Mouse (Mus musculus) embryonic facial prominence, embryonic 13.5 days (tissue): Measurements from ENCODE around the gene Oprd1. TPM values are rescaled to one million over a fixed set of nuclear protein-coding genes. Genes with fewer than 3 reads are reported as not detected.

Source experiments
- ATAC-seq: fragments of 200-750 bp; cut with Nextera tagmentation; 2 replicates; pipeline ENCODE4 v1.8.0; 2017; ENCODE audit warnings: low read depth; ENCODE audit not compliant: insufficient number of reproducible peaks, insufficient read depth, low FRiP score, low TSS enrichment
- H3K27ac ChIP-seq: fragments of 300-500 bp; sonication (generic); 2 replicates; pipeline ENCODE4 v1.5.1; 2015; ENCODE audit warnings: moderate library complexity, mild to moderate bottlenecking, inconsistent platforms
- H3K27me3 ChIP-seq: fragments of 300-500 bp; sonication (generic); 2 replicates; pipeline ENCODE4 v1.6.1; 2015; ENCODE audit warnings: mild to moderate bottlenecking, inconsistent platforms
- H3K36me3 ChIP-seq: fragments of 300-500 bp; sonication (generic); 2 replicates; pipeline ENCODE4 v1.6.1; 2015; ENCODE audit warnings: mild to moderate bottlenecking, inconsistent platforms
- H3K4me1 ChIP-seq: fragments of 300-500 bp; sonication (generic); 2 replicates; pipeline ENCODE4 v1.6.1; 2015; ENCODE audit warnings: inconsistent platforms
- H3K4me2 ChIP-seq: fragments of 300-500 bp; sonication (generic); 2 replicates; pipeline ENCODE4 v1.6.1; 2015; ENCODE audit warnings: moderate library complexity, mild to moderate bottlenecking, inconsistent platforms
- H3K4me3 ChIP-seq: fragments of 300-500 bp; sonication (generic); 2 replicates; pipeline ENCODE4 v1.5.1; 2015; ENCODE audit warnings: mild to moderate bottlenecking, inconsistent platforms
- H3K9ac ChIP-seq: fragments of 300-500 bp; sonication (generic); 2 replicates; pipeline ENCODE4 v1.6.1; 2015; ENCODE audit warnings: mild to moderate bottlenecking, inconsistent platforms
- H3K9me3 ChIP-seq: fragments of 300-500 bp; sonication (generic); 2 replicates; pipeline ENCODE4 v1.6.1; 2016; ENCODE audit warnings: inconsistent platforms
- WGBS: fragments of 180-500 bp; shearing (Covaris S2); methylation state at CpG from one replicate; pipeline ENCODE4 v1.1.7; 2015; ENCODE audit warnings: mixed read lengths; 5-methylcytosine and 5-hydroxymethylcytosine counted together
- polyA plus RNA-seq: library from polyadenylated mRNA; unstranded; fragments of >200 nt; fragmentation: Nextera tagmentation; extraction: Ambion mirVana; gene quantifications from 2 replicates; pipeline ENCODE4 v1.2.1, GENCODE M21; 2015

The Oprd1 gene
- polyA plus RNA-seq = 0.50 and 0.55 TPM in 2 replicates

DNA sequence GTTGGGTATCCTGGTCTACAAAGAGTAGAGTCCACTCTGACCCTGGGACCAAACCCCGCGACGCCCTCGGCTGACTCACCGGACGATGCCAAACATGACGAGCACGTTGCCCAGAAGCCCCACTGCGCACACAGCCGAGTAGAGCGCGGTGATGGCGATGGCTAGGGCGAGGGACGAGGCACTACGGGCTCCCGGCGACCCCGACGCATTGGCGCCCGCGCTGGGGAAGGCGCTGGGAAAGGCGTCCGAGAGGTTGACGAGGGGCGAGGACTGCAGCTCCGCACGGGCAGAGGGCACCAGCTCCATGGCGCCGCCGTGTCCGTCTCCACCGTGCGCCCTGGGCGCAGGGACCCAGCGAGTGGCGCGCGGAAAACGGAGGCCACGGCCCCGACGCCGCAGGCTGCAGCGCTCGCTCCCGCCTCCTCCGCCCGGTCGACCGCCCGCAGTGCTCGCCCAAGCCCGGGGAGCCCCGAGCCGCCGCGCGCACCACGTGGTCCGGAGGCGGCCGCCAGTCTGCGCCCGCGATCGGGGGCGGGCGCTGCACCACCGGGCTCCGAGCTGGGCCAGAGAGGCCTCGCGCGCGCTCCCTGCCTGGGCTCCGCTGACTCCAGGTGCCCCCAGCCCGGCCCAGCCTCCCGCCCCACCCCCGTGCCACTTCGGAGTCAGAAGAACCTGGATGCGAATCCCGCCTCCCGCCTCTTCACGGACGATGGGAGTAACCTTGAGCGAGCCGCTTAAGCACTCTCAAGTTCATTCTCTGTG, at the start of gene Oprd1:
Gene Oprd1 (minus strand): TSS at position 407 of the 762 bp plus-strand sequence.
- WGBS = under 1% methylated on average over 86 of the region's 89 CpGs
- Histone ChIP-seq H3K27ac (no peak within 1 kb of the TSS), H3K36me3 (no peaks in the 10 kb centered on the region), H3K4me1 (peaks cover 17% of the 10 kb centered on the region), H3K27me3 (peaks cover 59% of the 10 kb centered on the region), H3K9ac (peak within 1 kb of the TSS; percentile 64), H3K4me3 (peak within 1 kb of the TSS; percentile 56), H3K9me3 (no peaks in the 10 kb centered on the region; the same call in 1 of the 2 replicates), H3K4me2 (peak within 1 kb of the TSS; percentile 93)
- ATAC-seq = peak; percentile 48; the same call in 1 of the 2 replicates

- Histone ChIP-seq H3K4me2 (no peak overlapping the region), H3K9ac (no peak overlapping the region), H3K36me3 (peaks cover 67% of the 10 kb centered on the region), H3K9me3 (no peaks in the 10 kb centered on the region), H3K27ac (no peak overlapping the region), H3K4me1 (no peaks in the 10 kb centered on the region), H3K27me3 (no peaks in the 10 kb centered on the region), H3K4me3 (no peak overlapping the region)
- WGBS = 95% methylated on average over 2 of the region's 2 CpGs
- ATAC-seq = no peak
Observed at GRCm38 (mm10) chr4:132187826-132188401, 43.6 kb upstream of the Oprd1 start.

DNA sequence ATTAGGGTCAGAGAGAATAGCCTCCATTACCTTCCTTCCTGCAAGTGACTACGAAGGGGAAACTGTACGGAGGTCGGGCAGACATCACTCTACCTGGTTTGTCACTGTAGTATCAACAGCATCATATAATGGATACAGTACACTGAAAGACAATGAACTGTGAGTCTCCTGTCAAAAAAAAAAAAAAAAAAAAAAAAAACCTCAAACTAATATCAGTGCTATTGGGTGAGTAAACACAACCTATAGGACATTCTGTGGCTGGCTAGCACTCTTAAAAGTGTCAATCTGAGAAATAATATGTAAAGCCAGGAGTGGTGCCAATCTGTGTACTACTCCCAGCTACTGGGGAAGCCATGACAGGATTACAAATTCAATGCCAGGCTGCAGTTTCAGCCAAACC, 38.9 kb upstream of the Oprd1 start:
- Histone ChIP-seq H3K4me1 (no peaks in the 10 kb centered on the region), H3K9me3 (no peaks in the 10 kb centered on the region), H3K4me2 (no peak overlapping the region), H3K36me3 (peaks cover 52% of the 10 kb centered on the region), H3K27me3 (no peaks in the 10 kb centered on the region), H3K4me3 (no peak overlapping the region), H3K27ac (no peak overlapping the region), H3K9ac (no peak overlapping the region)
- ATAC-seq = no peak
- 92% methylated on average over 3 of the region's 3 CpGs for WGBS

DNA sequence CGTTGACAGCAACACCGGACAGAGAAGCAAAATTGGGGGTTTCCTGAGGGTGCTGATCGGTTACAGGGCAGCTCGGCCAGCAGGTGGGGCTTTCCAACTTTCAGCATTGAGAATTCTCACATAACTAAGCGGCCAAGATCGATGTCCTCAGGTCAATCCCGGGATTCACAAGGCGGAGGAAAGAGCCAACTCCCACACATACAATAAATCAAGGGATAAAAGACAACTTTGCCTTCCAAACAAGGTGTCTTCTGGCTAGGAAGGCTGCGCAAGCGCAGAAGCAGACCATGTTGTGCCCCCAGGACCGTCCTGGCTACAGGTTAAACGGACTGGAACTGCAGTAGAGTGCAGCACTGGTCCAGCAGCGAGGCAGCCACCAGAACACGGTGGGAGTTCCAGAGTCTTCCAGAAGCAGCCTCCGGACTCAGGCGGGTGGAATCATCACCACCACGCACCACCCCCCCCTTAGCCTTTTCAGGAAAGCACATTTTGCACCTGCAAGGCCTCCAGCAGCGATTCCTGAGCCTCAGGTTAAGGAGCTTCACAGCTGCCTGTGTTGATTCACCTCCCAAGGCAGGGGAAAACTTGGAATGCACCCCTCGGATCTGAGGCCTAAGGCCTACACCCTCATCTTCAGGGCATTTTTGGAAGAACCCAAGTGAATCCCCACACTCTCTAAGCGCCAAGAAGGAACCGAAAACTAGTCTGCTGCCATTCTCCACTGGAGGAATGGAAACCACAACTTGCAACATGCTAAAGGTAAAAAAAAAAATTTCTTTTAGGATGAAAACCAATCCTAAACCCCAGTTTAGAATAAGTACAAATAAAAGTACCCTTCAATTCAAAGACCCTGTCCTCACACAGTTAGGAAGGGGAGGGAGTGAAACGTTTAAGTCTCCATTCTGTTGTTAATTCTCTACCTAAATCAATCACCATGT, 37.7 kb upstream of the Oprd1 start:
- H3K36me3 ChIP-seq = peaks cover 48% of the 10 kb centered on the region
- no peaks in the 10 kb centered on the region for H3K4me1 ChIP-seq
- 71% methylated on average over 22 of the region's 22 CpGs for WGBS
- no peaks in the 10 kb centered on the region for H3K9me3 ChIP-seq
- no peak overlapping the region for H3K4me2 ChIP-seq
- H3K27ac ChIP-seq = no peak overlapping the region
- no peak overlapping the region for H3K4me3 ChIP-seq
- no peaks in the 10 kb centered on the region for H3K27me3 ChIP-seq
- no peak overlapping the region for H3K9ac ChIP-seq
- ATAC-seq = no peak

DNA sequence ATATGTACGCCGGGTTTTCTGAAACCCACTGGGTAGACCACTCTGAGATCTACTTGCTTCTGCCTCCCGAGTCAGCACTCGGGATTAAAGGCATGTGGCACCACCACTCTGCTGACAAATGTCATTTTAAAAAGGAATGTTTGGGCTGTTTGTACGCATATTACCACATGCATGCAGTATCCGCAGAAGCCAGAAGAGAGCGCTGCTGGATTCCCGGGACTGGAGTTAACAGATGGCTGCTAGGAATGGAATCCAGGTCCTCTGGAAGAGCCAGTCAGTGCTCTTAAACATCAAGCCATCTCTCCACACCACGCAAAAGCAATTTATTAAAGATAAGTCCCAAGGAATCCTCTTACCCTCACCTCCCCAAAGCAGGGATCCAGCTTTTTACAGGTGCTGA, 36.4 kb upstream of the Oprd1 start:
- no peaks in the 10 kb centered on the region for H3K9me3 ChIP-seq
- no peak overlapping the region for H3K27ac ChIP-seq
- no peaks in the 10 kb centered on the region for H3K4me1 ChIP-seq
- peaks cover 45% of the 10 kb centered on the region for H3K36me3 ChIP-seq
- H3K9ac ChIP-seq = no peak overlapping the region
- no peak for ATAC-seq
- no peaks in the 10 kb centered on the region for H3K27me3 ChIP-seq
- WGBS = 67% methylated on average over 9 of the region's 9 CpGs
- H3K4me2 ChIP-seq = no peak overlapping the region
- no peak overlapping the region for H3K4me3 ChIP-seq

- WGBS = 9% methylated on average over 10 of the region's 10 CpGs
Observed at GRCm38 (mm10) chr4:132178630-132179059, 34.4 kb upstream of the Oprd1 start.

GRCm38 (mm10) chr4:132176474-132176873, 32.2 kb upstream of the Oprd1 start:
- no peaks in the 10 kb centered on the region for H3K9me3 ChIP-seq
- WGBS = 55% methylated on average over 10 of the region's 10 CpGs
- no peak overlapping the region for H3K4me3 ChIP-seq
- no peak for ATAC-seq
- no peak overlapping the region for H3K9ac ChIP-seq
- H3K4me1 ChIP-seq = no peaks in the 10 kb centered on the region
- peaks cover 7% of the 10 kb centered on the region for H3K36me3 ChIP-seq
- no peaks in the 10 kb centered on the region for H3K27me3 ChIP-seq
- H3K4me2 ChIP-seq = no peak overlapping the region
- no peak overlapping the region for H3K27ac ChIP-seq

More at GRCm38 (mm10) chr4:132178630-132179059, 34.4 kb upstream of the Oprd1 start:
- H3K4me1 ChIP-seq = no peaks in the 10 kb centered on the region
- no peak overlapping the region for H3K4me3 ChIP-seq
- no peak overlapping the region for H3K4me2 ChIP-seq
- H3K27ac ChIP-seq = no peak overlapping the region
- ATAC-seq = no peak
- no peaks in the 10 kb centered on the region for H3K27me3 ChIP-seq
- H3K9ac ChIP-seq = no peak overlapping the region
- H3K36me3 ChIP-seq = peaks cover 26% of the 10 kb centered on the region
- no peaks in the 10 kb centered on the region for H3K9me3 ChIP-seq

GRCm38 (mm10) chr4:132170891-132171290, 26.6 kb upstream of the Oprd1 start:
- ATAC-seq = no peak
- Histone ChIP-seq H3K4me1 (peaks cover 10% of the 10 kb centered on the region), H3K36me3 (no peaks in the 10 kb centered on the region), H3K27me3 (no peaks in the 10 kb centered on the region), H3K4me2 (no peak overlapping the region), H3K9ac (peak overlapping the region; percentile 37; the same call in 1 of the 2 replicates), H3K9me3 (0 out of 2 replicates have a peak, but pooled peaks cover 4% of the 10 kb centered on the region), H3K4me3 (no peak overlapping the region), H3K27ac (no peak overlapping the region)
- WGBS = 23% methylated on average over 7 of the region's 7 CpGs

GRCm38 (mm10) chr4:132169761-132170160, 25.5 kb upstream of the Oprd1 start:
- Histone ChIP-seq H3K4me3 (no peak overlapping the region), H3K27ac (no peak overlapping the region), H3K36me3 (no peaks in the 10 kb centered on the region), H3K4me1 (peaks cover 21% of the 10 kb centered on the region), H3K27me3 (no peaks in the 10 kb centered on the region), H3K9me3 (0 out of 2 replicates have a peak, but pooled peaks cover 4% of the 10 kb centered on the region), H3K4me2 (no peak overlapping the region), H3K9ac (no peak overlapping the region)
- WGBS = 76% methylated on average over 5 of the region's 5 CpGs
- ATAC-seq = no peak

DNA sequence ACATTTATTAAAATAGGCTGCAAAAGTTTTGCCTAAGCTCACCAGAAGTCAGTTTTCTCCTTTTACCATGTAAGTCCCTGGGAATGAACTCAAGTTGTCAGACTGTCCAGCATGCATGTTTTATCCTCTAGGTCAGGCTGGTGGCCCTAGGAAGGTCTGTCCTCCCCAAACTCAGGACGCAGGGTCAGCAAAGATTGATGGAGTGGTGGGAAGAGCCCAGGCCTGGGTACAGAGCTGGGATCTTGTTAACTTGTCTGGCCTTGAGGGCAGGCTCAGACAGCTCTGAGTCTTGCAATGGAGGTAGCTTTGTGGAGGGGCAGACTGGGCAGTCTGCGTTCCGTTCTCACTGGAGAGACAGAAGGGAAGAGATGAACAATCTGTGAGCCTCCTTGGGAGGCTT, 25.0 kb upstream of the Oprd1 start:
- Histone ChIP-seq H3K4me3 (no peak overlapping the region), H3K27ac (no peak overlapping the region), H3K27me3 (no peaks in the 10 kb centered on the region), H3K4me1 (peaks cover 21% of the 10 kb centered on the region), H3K9ac (no peak overlapping the region), H3K9me3 (0 out of 2 replicates have a peak, but pooled peaks cover 4% of the 10 kb centered on the region), H3K36me3 (no peaks in the 10 kb centered on the region), H3K4me2 (no peak overlapping the region)
- ATAC-seq = no peak
- 91% methylated on average over 3 of the region's 3 CpGs for WGBS

DNA sequence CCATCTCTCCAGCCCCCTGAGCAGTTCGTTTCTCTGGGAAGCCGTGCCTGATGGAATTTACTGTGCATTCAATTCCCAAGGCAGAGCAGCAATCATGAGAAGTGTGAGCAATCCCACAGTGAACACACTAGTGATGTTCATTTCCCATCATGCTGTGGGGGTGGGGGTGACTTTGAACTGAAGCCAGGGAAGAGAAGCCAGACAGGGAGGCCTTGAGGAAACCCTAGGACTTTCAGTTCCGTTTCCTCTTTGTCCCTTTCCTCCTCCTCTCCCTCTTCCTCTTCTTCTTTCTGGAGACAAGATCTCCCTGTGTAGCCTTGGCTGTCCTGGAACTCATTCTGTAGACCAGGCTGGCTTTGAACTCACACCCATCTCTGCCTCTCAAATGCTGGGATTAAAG, 23.1 kb upstream of the Oprd1 start:
- Histone ChIP-seq H3K4me3 (no peak overlapping the region), H3K4me1 (peaks cover 21% of the 10 kb centered on the region), H3K4me2 (no peak overlapping the region), H3K27ac (no peak overlapping the region), H3K36me3 (no peaks in the 10 kb centered on the region), H3K27me3 (no peaks in the 10 kb centered on the region), H3K9ac (no peak overlapping the region), H3K9me3 (0 out of 2 replicates have a peak, but pooled peaks cover 4% of the 10 kb centered on the region)
- WGBS = 89% methylated on average over 3 of the region's 3 CpGs
- no peak for ATAC-seq
